Mouse (Mus musculus) gastrocnemius, postnatal 25 days (tissue): ENCODE data around the gene Ifitm10. TPM values are rescaled to one million over a fixed set of nuclear protein-coding genes. Genes with fewer than 3 reads are reported as not detected.

Experiments
- total RNA-seq, 2 experiments: library from RNA; stranded (reverse); gene quantifications; 1 replicate in 1 of 2; 2 replicates in 1 of 2; pipeline ENCODE4 v1.2.3; 2021

Gene Ifitm10
- total RNA-seq, 2 experiments from 2014 or later = 3.3 to 4.2 TPM

Other genes starting within 250 kb of the Ifitm10 start
- not detected for gene Gm39115, start 237.7 kb downstream of the Ifitm10 start, total RNA-seq
- gene Gm45337, start 229.1 kb downstream of the Ifitm10 start, total RNA-seq = not detected
- gene Gm29735, start 216.6 kb downstream of the Ifitm10 start, total RNA-seq = not detected
- gene Gm4553, start 208.0 kb downstream of the Ifitm10 start, total RNA-seq = not detected
- gene Krtap5-2, start 197.7 kb downstream of the Ifitm10 start, total RNA-seq = not detected
- not detected for gene Gm10153, start 183.4 kb downstream of the Ifitm10 start, total RNA-seq
- gene Krtap5-3, start 172.4 kb downstream of the Ifitm10 start, total RNA-seq = not detected
- not detected for gene Gm7579, start 161.9 kb downstream of the Ifitm10 start, total RNA-seq
- not detected for gene Krtap5-5, start 143.8 kb downstream of the Ifitm10 start, total RNA-seq
- gene Gm40460, start 132.7 kb downstream of the Ifitm10 start, total RNA-seq = not detected
- gene Gm2431, start 115.4 kb downstream of the Ifitm10 start, total RNA-seq = not detected
- gene Gm4559, start 99.4 kb downstream of the Ifitm10 start, total RNA-seq = not detected
- not detected for gene Krtap5-1, start 76.6 kb downstream of the Ifitm10 start, total RNA-seq
- not detected for gene Krtap5-4, start 70.2 kb downstream of the Ifitm10 start, total RNA-seq
- 1 to 10 TPM; 4.0 to 5.6 TPM for gene Gm49369, start 8.9 kb upstream of the Ifitm10 start, total RNA-seq
- gene Ctsd, start 14.3 kb upstream of the Ifitm10 start, total RNA-seq = 100 to 1,000 TPM; 317 to 434 TPM
- not detected for gene Syt8, start 61.1 kb upstream of the Ifitm10 start, total RNA-seq
- gene Tnni2, start 68.1 kb upstream of the Ifitm10 start, total RNA-seq = over 10,000 TPM; 16,193 to 17,938 TPM
- gene Lsp1, start 87.1 kb upstream of the Ifitm10 start, total RNA-seq = 10 to 100 TPM; 43.2 to 60.3 TPM
- over 10,000 TPM; 28,170 to 31,317 TPM for gene Tnnt3, start 125.1 kb upstream of the Ifitm10 start, total RNA-seq
- 10 to 100 TPM in 1 of 2 experiments, 1 to 10 TPM in 1; 8.6 to 18.3 TPM for gene Mrpl23, start 158.9 kb upstream of the Ifitm10 start, total RNA-seq